Mouse (Mus musculus): ENCODE measurements around the gene Boll.

DNA sequence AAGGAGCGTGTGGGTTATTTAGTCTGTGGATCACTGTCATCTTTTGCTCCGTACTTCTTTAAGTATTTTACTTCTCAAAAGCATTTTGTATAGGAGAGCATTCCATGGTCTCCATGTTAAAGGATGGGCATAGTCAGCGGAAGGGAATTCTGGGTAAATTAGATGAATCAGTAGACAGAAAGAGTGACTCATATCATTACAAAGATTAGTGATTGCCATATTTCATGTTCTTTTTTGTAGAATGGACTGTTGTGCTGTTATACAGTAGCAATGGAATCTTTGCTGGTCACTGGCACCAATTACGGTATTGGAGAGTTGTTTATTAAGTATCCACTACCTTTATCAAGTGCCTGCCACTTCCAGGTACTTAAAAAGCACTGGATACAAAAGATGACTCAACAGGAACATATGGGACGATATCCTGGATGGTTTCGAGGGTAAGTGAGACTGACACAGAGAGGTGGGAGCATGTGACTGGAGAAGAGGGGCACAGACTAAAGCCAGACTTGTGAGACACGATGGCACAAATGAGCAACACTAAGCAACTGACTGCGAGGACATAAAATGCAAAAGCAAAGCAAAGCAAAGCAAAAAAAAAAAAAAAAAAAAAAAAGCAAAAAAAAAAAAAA lies 134.9 kb downstream of the Boll start:
- TF ChIP-seq ZNF384 (IDR thresholded peaks at IDR 0.05; ENCODE audit: low read depth, low read length) (no peak), ZC3H11A (IDR thresholded peaks at IDR 0.05; ENCODE audit: borderline replicate concordance, low read depth, low read length) (no peak), HCFC1 (IDR thresholded peaks at IDR 0.05; ENCODE audit: borderline replicate concordance, insufficient read depth, low read length) (no peak), MAFK (IDR thresholded peaks at IDR 0.05; ENCODE audit: insufficient read depth, low read depth, low read length) (no peak)
